Mouse (Mus musculus): ENCODE results near the gene Nacc2. TPM values are rescaled to one million over a fixed set of nuclear protein-coding genes. Genes with fewer than 3 reads are reported as not detected.

Gene Nacc2
- polyA plus RNA-seq, 1 experiment from 2014 or later, result 3.9 TPM

- no peak for TF ChIP-seq EP300 (IDR thresholded peaks at IDR 0.05; ENCODE audit: low read depth)
- TF ChIP-seq CTCF (IDR thresholded peaks at IDR 0.05; ENCODE audit: low read depth), result no peak
- 0 out of 2 replicates have a peak, but pooled peaks cover 3% of the 10 kb centered on the region for H3K4me1 ChIP-seq (ENCODE audit: insufficient read depth)
- ATAC-seq (no peak), DNase-seq (no peak)
- no peak overlapping the region for H3K27ac ChIP-seq (ENCODE audit: low read depth)
- H3K4me3 ChIP-seq (ENCODE audit: low read depth, low read length), result no peak overlapping the region
- H3K36me3 ChIP-seq (replicated peaks; ENCODE audit: insufficient read depth, low read length), result 0 out of 2 replicates have a peak, but pooled peaks cover 3% of the 10 kb centered on the region
- H3K27me3 ChIP-seq (ENCODE audit: insufficient read depth, low read length), result no peaks in the 10 kb centered on the region
- H3K9ac ChIP-seq (replicated peaks), result no peak overlapping the region
- H3K4me2 ChIP-seq (ENCODE audit: low read depth, low read length), result no peak overlapping the region
- WGBS (ENCODE audit: insufficient replicate concordance), result 81% methylated on average over 14 of the region's 14 CpGs
- no peaks in the 10 kb centered on the region for H3K9me3 ChIP-seq (ENCODE audit: low read length)
Measured at GRCm38 (mm10) chr2:26066527-26066926, 56.5 kb downstream of the Nacc2 start.

- ATAC-seq (no peak), DNase-seq (no peak)
- TF ChIP-seq CTCF (IDR thresholded peaks at IDR 0.05; ENCODE audit: low read depth) (no peak), EP300 (IDR thresholded peaks at IDR 0.05; ENCODE audit: low read depth) (no peak)
- H3K9me3 ChIP-seq (ENCODE audit: low read length), result no peaks in the 10 kb centered on the region
- no peak overlapping the region for H3K9ac ChIP-seq (replicated peaks)
- H3K36me3 ChIP-seq (replicated peaks; ENCODE audit: insufficient read depth, low read length), result 0 out of 2 replicates have a peak, but pooled peaks cover 6% of the 10 kb centered on the region
- no peak overlapping the region for H3K4me2 ChIP-seq (ENCODE audit: low read depth, low read length)
- H3K27me3 ChIP-seq (ENCODE audit: insufficient read depth, low read length), result no peaks in the 10 kb centered on the region
- no peak overlapping the region for H3K27ac ChIP-seq (ENCODE audit: low read depth)
- WGBS (ENCODE audit: insufficient replicate concordance), result 64% methylated on average over 13 of the region's 13 CpGs
- H3K4me1 ChIP-seq (ENCODE audit: insufficient read depth), result 0 out of 2 replicates have a peak, but pooled peaks cover 3% of the 10 kb centered on the region
- H3K4me3 ChIP-seq (ENCODE audit: low read depth, low read length), result no peak overlapping the region
Measured at GRCm38 (mm10) chr2:26062742-26063427, 60.1 kb downstream of the Nacc2 start.

GRCm38 (mm10) chr2:26062241-26062640, 60.8 kb downstream of the Nacc2 start:
- Histone ChIP-seq H3K36me3 (replicated peaks; ENCODE audit: insufficient read depth, low read length) (0 out of 2 replicates have a peak, but pooled peaks cover 6% of the 10 kb centered on the region), H3K4me3 (ENCODE audit: low read depth, low read length) (no peak overlapping the region), H3K4me2 (ENCODE audit: low read depth, low read length) (no peak overlapping the region), H3K9me3 (ENCODE audit: low read length) (no peaks in the 10 kb centered on the region), H3K27ac (ENCODE audit: low read depth) (no peak overlapping the region), H3K9ac (replicated peaks) (no peak overlapping the region), H3K27me3 (ENCODE audit: insufficient read depth, low read length) (no peaks in the 10 kb centered on the region), H3K4me1 (ENCODE audit: insufficient read depth) (0 out of 2 replicates have a peak, but pooled peaks cover 3% of the 10 kb centered on the region)
- TF ChIP-seq EP300 (IDR thresholded peaks at IDR 0.05; ENCODE audit: low read depth), result no peak
- no peak for TF ChIP-seq CTCF (IDR thresholded peaks at IDR 0.05; ENCODE audit: low read depth)
- 62% methylated on average over 4 of the region's 4 CpGs for WGBS (ENCODE audit: insufficient replicate concordance)
- no peak for ATAC-seq
- no peak for DNase-seq

- H3K4me2 ChIP-seq (ENCODE audit: low read depth, low read length), result no peak overlapping the region
- no peaks in the 10 kb centered on the region for H3K9me3 ChIP-seq (ENCODE audit: low read length)
- H3K9ac ChIP-seq (replicated peaks), result no peak overlapping the region
- 69% methylated on average over 21 of the region's 21 CpGs for WGBS (ENCODE audit: insufficient replicate concordance)
- 0 out of 2 replicates have a peak, but pooled peaks cover 6% of the 10 kb centered on the region for H3K36me3 ChIP-seq (replicated peaks; ENCODE audit: insufficient read depth, low read length)
- H3K4me1 ChIP-seq (ENCODE audit: insufficient read depth), result 0 out of 2 replicates have a peak, but pooled peaks cover 3% of the 10 kb centered on the region
- no peak overlapping the region for H3K27ac ChIP-seq (ENCODE audit: low read depth)
- DNase-seq (peak; percentile 42), ATAC-seq (peak; percentile 67; the same call in 1 of the 2 replicates)
- no peaks in the 10 kb centered on the region for H3K27me3 ChIP-seq (ENCODE audit: insufficient read depth, low read length)
- no peak overlapping the region for H3K4me3 ChIP-seq (ENCODE audit: low read depth, low read length)
- TF ChIP-seq EP300 (IDR thresholded peaks at IDR 0.05; ENCODE audit: low read depth) (no peak), CTCF (IDR thresholded peaks at IDR 0.05; ENCODE audit: low read depth) (no peak)
Measured at GRCm38 (mm10) chr2:26061018-26061666, 61.9 kb downstream of the Nacc2 start.

- Histone ChIP-seq H3K4me3 (ENCODE audit: low read depth, low read length) (no peak overlapping the region), H3K9me3 (ENCODE audit: low read length) (no peaks in the 10 kb centered on the region), H3K27ac (ENCODE audit: low read depth) (no peak overlapping the region), H3K9ac (replicated peaks) (no peak overlapping the region), H3K27me3 (ENCODE audit: insufficient read depth, low read length) (no peaks in the 10 kb centered on the region), H3K4me2 (ENCODE audit: low read depth, low read length) (no peak overlapping the region), H3K36me3 (replicated peaks; ENCODE audit: insufficient read depth, low read length) (0 out of 2 replicates have a peak, but pooled peaks cover 6% of the 10 kb centered on the region), H3K4me1 (ENCODE audit: insufficient read depth) (0 out of 2 replicates have a peak, but pooled peaks cover 3% of the 10 kb centered on the region)
- 79% methylated on average over 7 of the region's 7 CpGs for WGBS (ENCODE audit: insufficient replicate concordance)
- DNase-seq, result no peak
- no peak for TF ChIP-seq EP300 (IDR thresholded peaks at IDR 0.05; ENCODE audit: low read depth)
- TF ChIP-seq CTCF (IDR thresholded peaks at IDR 0.05; ENCODE audit: low read depth), result no peak
- no peak for ATAC-seq
Measured at GRCm38 (mm10) chr2:26057053-26057452, 66.0 kb downstream of the Nacc2 start.

GRCm38 (mm10) chr2:26056226-26056625, 66.8 kb downstream of the Nacc2 start:
- Histone ChIP-seq H3K4me2 (ENCODE audit: low read depth, low read length) (no peak overlapping the region), H3K4me1 (ENCODE audit: insufficient read depth) (no peaks in the 10 kb centered on the region), H3K4me3 (ENCODE audit: low read depth, low read length) (no peak overlapping the region), H3K27ac (ENCODE audit: low read depth) (no peak overlapping the region), H3K9me3 (ENCODE audit: low read length) (no peaks in the 10 kb centered on the region), H3K27me3 (ENCODE audit: insufficient read depth, low read length) (no peaks in the 10 kb centered on the region), H3K9ac (replicated peaks) (no peak overlapping the region), H3K36me3 (replicated peaks; ENCODE audit: insufficient read depth, low read length) (0 out of 2 replicates have a peak, but pooled peaks cover 4% of the 10 kb centered on the region)
- DNase-seq (no peak), ATAC-seq (no peak)
- WGBS (ENCODE audit: insufficient replicate concordance), result 70% methylated on average over 5 of the region's 5 CpGs
- no peak for TF ChIP-seq CTCF (IDR thresholded peaks at IDR 0.05; ENCODE audit: low read depth)
- TF ChIP-seq EP300 (IDR thresholded peaks at IDR 0.05; ENCODE audit: low read depth), result no peak
